Mouse (Mus musculus): ENCODE results near the gene Ctdsp1. TPM values are rescaled to one million over a fixed set of nuclear protein-coding genes. Genes with fewer than 3 reads are reported as not detected.

Gene Ctdsp1
- polyA plus RNA-seq, 1 experiment = 93.7 TPM

- no peak for DNase-seq (ENCODE audit: low spot score)
Observed at GRCm38 (mm10) chr1:74444538-74444937, 53.2 kb downstream of the Ctdsp1 start.

Other genes with a start within 250 kb of the Ctdsp1 start
- 0.03 TPM in 2 replicates for gene Cxcr2, start 237.5 kb upstream of the Ctdsp1 start, polyA plus RNA-seq (2012; rRNA removed)
- not detected in 2 replicates for gene Cxcr1, start 196.9 kb upstream of the Ctdsp1 start, polyA plus RNA-seq (2012; rRNA removed)
- 372 and 394 TPM in 2 replicates for gene Arpc2, start 155.4 kb upstream of the Ctdsp1 start, polyA plus RNA-seq (2012; rRNA removed)
- 1.6 TPM in 2 replicates for gene Gpbar1, start 113.0 kb upstream of the Ctdsp1 start, polyA plus RNA-seq (2012; rRNA removed)
- gene Aamp, start 106.8 kb upstream of the Ctdsp1 start, polyA plus RNA-seq (2012; rRNA removed) = 131 and 137 TPM in 2 replicates
- gene Pnkd, start 106.6 kb upstream of the Ctdsp1 start, polyA plus RNA-seq (2012; rRNA removed) = 60.6 and 61.9 TPM in 2 replicates
- gene Tmbim1, start 85.9 kb upstream of the Ctdsp1 start, polyA plus RNA-seq (2012; rRNA removed) = 91.2 and 120 TPM in 2 replicates
- gene Catip, start 29.4 kb upstream of the Ctdsp1 start, polyA plus RNA-seq (2012; rRNA removed) = 2.7 and 2.9 TPM in 2 replicates
- 13.2 and 16.5 TPM in 2 replicates for gene Slc11a1, start 16.3 kb upstream of the Ctdsp1 start, polyA plus RNA-seq (2012; rRNA removed)
- gene Vil1, start 17.9 kb downstream of the Ctdsp1 start, polyA plus RNA-seq (2012; rRNA removed) = 0.07 and 0.10 TPM in 2 replicates
- gene Cnot9, start 114.5 kb downstream of the Ctdsp1 start, polyA plus RNA-seq (2012; rRNA removed) = 21.0 and 24.0 TPM in 2 replicates
- 0.30 and 0.47 TPM in 2 replicates for gene Plcd4, start 151.4 kb downstream of the Ctdsp1 start, polyA plus RNA-seq (2012; rRNA removed)
- gene Usp37, start 152.8 kb downstream of the Ctdsp1 start, polyA plus RNA-seq (2012; rRNA removed) = 5.8 and 6.5 TPM in 2 replicates
- 9.5 and 11.2 TPM in 2 replicates for gene Zfp142, start 196.7 kb downstream of the Ctdsp1 start, polyA plus RNA-seq (2012; rRNA removed)
- gene Bcs1l, start 196.8 kb downstream of the Ctdsp1 start, polyA plus RNA-seq (2012; rRNA removed) = 19.5 and 21.9 TPM in 2 replicates
- gene Rnf25, start 209.9 kb downstream of the Ctdsp1 start, polyA plus RNA-seq (2012; rRNA removed) = 64.5 and 82.9 TPM in 2 replicates
- 1.8 and 2.1 TPM in 2 replicates for gene Stk36, start 209.9 kb downstream of the Ctdsp1 start, polyA plus RNA-seq (2012; rRNA removed)